Mouse (Mus musculus) urinary bladder, postnatal 14 days (tissue): ENCODE data around the gene Pou5f1.
"Not testable (repeated sequence)": the region's sequence is repeated elsewhere in the genome, so short reads cannot be mapped to it uniquely, and the experiment has no call there.

Experiments used
- DNase-seq: peaks from one replicate; pipeline ENCODE4 v3.0.0; 2021; ENCODE audit warnings: low spot score

Gene Pou5f1

DNA sequence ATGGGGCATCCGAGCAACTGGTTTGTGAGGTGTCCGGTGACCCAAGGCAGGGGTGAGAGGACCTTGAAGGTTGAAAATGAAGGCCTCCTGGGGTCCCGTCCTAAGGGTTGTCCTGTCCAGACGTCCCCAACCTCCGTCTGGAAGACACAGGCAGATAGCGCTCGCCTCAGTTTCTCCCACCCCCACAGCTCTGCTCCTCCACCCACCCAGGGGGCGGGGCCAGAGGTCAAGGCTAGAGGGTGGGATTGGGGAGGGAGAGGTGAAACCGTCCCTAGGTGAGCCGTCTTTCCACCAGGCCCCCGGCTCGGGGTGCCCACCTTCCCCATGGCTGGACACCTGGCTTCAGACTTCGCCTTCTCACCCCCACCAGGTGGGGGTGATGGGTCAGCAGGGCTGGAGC lies at the start of gene Pou5f1:
TSS of gene Pou5f1 (plus strand) at position 243 of the 400 bp plus-strand sequence.
- DNase-seq = no peak

- not testable (repeated sequence) for DNase-seq
These were observed 47.6 kb upstream of the Pou5f1 start for GRCm38 (mm10) chr17:35458247-35458646.

DNA sequence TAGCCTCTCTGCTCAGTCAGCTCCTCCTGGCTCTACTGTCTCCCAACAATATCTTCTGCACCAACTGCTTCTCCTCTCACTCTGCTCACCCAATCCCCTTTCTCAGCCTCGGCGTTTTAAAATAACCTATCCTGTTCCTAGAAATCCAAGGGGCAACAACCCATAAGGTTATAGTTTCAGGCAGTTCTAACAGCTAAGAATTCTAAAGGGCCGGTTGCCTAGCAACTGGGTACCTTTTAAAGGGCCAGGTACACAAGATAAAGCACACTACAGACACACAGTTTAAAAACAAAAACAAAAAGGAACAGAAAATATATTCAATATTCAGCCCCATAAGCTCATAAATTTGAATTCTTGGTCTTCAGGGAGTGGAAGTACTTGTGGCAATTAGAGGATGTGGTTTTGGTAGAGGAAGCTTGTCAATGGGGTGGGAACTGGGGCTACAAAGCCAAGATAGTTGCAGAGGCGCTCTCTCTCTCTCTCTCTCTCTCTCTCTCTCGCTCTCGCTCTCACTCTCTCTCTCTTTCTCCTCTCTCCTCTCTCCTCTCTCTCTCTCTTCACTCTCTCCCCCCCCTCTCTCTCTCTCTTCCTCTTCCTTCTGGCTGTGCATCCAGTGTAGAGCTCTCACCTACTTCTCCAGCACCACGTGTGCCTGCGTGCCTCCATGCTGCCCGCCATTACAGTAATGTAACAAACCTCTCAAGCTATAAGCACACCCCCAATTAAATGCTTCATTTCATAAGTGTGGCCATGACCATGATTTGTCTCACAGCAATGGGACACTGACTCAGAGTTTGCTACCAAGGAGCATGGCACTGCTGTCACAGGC lies 45.1 kb upstream of the Pou5f1 start:
- not testable (repeated sequence) for DNase-seq

- not testable (repeated sequence) for DNase-seq
These were observed 40.2 kb upstream of the Pou5f1 start for GRCm38 (mm10) chr17:35465651-35466050.

- DNase-seq = not testable (repeated sequence)
These were observed 36.9 kb upstream of the Pou5f1 start for GRCm38 (mm10) chr17:35468936-35469335.

DNA sequence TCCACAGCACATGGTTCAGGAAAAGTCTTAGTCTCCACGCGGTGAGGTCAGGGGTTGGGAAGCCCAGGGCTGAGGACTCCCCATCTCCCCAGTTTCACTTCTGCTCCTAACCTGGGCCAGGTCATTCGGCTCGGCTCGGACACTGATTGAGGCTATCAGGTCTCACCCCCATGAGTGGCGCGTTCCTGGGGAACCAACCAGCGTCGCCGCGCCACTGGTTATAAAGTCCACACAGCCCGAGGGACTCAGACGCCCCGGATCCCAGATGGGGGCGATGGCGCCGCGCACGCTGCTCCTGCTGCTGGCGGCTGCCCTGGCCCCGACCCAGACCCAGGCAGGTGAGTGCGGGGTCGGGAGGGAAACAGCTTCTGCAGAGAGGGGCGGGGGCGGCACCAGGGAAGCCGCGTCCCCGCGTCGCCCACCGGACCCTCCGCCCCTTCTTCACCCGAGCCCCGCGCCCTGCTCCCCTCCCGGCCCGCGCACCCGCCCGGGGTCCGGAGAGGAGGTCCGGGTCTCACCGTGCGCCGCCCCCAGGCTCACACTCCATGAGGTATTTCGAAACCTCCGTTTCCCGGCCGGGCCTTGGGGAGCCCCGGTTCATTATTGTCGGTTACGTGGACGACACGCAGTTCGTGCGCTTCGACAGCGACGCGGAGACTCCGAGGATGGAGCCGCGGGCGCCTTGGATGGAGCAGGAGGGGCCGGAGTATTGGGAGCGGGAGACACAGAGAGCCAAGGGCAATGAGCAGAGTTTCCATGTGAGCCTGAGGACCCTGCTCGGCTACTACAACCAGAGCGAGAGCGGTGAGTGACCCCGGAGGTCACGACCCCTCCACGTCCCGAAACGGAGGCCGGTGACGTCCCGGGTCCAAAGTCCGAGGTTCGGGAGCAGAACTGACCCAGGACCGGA lies 35.7 kb upstream of the Pou5f1 start, which contains the start of gene H2-Q10:
TSS of gene H2-Q10 (plus strand) at position 248 of the 910 bp plus-strand sequence.
- DNase-seq = no peak

GRCm38 (mm10) chr17:35484066-35484465 lies 21.8 kb upstream of the Pou5f1 start:
- DNase-seq = peak; percentile 56

DNA sequence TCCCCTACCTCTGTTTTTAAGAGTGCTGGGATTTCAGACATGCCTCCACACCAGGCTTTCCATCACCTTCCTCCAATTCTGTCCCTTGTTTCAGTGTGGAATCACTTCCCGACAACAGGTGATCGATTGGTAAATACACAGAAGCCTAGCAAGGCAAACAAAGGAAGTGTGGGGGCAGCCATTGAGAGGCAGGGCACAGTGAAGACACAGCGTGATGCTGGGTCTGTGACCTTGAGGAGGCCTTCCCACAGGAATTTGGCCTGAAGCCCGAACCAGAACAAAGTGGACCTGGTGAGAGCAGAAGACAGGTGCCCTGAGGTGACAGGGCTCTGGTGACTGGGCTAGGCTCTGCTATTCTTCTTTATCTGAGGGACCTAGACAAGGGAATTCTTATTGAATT lies 20.1 kb upstream of the Pou5f1 start:
- no peak for DNase-seq

DNA sequence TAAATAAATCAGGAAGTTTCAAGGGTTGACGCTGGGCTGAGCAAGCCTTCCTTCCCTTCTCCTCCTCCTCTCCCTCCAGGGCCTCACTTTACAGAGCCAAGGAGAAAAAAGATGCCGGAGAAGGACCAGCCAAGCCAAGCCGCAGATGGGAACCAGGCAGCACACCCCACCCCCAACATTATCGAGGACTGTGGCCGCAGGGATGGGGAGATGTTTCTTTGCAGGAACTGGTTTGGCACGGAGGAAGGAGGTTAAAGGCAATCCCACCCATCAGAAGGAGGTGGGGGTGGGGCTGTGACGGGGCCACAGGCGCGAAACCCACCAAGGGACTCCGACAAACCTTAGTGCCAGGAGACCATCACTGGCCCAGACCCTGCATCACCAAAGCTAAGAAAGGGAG lies 19.1 kb upstream of the Pou5f1 start:
- no peak for DNase-seq

- no peak for DNase-seq
These were observed 17.8 kb upstream of the Pou5f1 start for GRCm38 (mm10) chr17:35488041-35488440.

DNA sequence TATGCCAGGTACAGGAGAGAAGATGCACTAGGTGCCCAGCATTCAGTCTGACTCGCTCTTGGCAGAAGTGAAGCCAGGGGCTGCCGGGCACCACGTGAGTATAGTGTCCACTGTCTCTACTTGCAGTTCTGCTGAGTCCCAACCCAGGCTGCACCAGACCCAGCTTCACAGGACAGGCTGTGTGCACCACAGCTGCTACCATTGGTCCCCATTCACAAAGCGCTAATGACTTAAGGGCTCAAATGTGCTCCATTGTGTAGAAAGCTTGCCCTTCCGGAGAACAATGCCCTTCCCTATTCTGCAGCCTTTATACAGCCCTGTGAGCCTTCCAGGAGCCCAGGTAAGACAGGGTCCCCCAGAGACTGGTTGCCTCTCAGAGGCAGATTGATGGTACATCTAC lies 15.5 kb upstream of the Pou5f1 start:
- DNase-seq = no peak

DNA sequence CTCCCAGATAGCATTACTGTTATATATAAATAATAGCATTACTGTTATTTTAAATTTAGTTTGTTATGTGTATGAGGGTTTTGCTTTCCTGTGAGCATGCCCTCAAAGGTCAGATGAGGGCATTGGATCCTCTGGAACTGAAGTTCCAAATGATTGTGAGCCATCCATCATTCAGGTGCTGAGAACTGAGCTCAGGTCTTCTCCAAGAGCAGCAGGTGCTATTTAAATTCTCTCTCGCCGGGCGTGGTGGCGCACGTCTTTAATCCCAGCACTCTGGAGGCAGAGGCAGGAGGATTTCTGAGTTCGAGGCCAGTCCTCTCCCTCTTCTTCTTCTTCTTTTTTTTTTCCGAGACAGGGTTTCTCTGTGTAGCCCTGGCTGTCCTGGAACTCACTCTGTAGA lies 8.7 kb upstream of the Pou5f1 start:
- no peak for DNase-seq

DNA sequence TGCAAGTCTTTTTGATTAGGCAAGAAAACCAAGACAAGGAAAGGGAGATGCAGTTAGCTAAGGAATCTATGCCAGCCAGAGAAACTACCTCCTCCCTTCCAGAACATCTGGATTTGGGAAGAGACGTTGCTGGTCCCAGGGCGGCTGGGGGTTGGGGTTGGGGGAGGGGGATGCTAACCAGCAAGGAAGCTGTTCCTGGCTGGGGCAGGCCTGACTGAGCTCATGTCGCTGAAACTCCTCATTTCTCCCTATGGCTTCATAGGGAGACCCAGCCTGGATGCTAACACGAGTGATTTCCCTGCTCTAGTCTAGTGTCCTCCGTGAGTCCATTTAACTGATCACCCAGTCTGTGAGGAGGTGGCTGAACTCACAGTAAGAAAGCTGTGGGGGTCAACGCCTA lies 3.6 kb upstream of the Pou5f1 start:
- DNase-seq = no peak

DNA sequence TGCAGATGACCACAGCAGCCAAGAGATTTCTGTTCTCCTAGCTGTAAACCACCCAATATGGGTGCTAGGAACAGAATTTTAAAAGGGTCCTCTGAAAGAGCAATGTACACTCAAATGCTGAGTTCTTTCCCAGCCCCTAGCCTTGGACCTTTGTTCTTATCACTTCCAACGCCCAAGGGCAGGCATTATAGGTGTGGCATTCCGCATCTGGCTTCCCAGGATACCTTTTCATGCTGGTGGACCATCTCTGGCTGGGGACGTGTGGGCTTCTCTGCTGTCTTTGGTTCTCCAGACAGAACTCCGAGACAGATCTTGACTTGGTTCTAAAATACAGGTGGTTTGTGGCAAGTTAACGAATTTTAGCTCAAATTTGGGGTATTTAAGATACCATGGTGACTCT lies 3.1 kb upstream of the Pou5f1 start:
- DNase-seq = no peak

- no peak for DNase-seq
These were observed 2.0 kb upstream of the Pou5f1 start for GRCm38 (mm10) chr17:35503849-35504248.

DNA sequence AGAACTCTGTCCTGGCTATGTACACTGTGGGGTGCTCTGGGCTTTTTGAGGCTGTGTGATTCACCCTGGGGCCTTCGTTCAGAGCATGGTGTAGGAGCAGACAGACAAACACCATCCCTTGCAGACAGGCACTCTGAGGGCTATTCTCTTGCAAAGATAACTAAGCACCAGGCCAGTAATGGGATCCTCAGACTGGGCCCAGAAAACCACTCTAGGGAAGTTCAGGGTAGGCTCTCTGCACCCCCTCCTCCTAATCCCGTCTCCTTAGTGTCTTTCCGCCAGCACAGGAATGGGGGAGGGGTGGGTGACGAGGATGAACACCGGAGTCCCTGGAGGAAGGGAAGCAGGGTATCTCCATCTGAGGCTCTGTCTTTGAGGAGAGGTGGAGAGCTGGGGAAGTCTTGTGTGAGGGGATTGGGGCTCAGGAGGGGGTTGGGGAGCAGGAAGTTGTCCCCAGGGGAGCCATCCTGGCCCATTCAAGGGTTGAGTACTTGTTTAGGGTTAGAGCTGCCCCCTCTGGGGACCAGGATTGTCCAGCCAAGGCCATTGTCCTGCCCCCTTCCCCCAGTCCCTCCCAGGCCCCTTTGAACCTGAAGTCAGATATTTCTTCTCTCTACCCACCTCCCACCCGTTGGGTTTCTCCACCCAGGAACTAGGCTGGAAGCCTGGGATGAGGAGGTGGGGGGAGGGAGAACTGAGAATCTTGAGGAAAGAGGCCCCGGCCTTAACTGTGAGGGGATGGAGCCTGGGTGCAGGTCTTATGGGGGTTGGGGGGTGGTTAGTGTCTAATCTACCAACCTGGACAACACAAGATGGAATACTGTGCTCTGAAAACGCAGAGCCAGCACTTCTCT lies 963 bp upstream of the Pou5f1 start:
- no peak for DNase-seq

- DNase-seq = no peak
These were observed 1.1 kb downstream of the Pou5f1 start for GRCm38 (mm10) chr17:35506881-35507280.

DNA sequence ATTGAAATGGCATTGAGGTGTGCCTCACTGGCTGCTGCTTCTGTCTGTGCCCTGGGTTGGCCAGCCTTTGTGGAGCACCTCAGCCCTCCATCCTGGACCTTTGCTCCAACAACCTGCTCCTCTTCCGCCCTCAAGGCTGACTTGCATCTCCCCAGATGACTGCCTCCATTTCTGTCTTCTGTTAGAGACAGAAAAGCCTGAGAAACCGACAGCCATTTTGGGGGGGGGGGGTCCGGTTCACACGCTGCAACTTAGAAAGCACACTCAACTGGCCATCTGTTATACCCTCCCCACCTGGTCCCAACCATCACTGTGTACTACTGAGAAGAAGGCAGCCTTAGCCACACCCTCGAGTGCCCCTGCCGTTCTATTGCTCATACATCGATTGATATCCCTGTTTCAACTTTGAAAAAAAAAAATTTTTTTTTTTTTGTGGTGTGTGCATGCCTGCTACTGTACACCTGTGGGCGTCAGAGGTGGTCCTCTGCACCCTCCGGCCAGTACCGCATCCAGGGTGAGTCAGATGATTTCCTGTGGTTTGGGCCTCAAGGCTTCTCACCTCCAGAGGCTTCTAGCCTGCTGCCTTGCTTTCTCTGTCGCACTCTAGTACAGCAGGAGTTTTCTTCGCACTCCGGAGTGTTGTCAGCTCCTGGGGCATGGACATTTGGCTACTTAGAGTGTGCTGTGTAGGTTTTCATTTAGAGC lies 1.9 kb downstream of the Pou5f1 start:
- no peak for DNase-seq

GRCm38 (mm10) chr17:35508279-35508678 lies 2.5 kb downstream of the Pou5f1 start:
- DNase-seq = not testable (repeated sequence)

DNA sequence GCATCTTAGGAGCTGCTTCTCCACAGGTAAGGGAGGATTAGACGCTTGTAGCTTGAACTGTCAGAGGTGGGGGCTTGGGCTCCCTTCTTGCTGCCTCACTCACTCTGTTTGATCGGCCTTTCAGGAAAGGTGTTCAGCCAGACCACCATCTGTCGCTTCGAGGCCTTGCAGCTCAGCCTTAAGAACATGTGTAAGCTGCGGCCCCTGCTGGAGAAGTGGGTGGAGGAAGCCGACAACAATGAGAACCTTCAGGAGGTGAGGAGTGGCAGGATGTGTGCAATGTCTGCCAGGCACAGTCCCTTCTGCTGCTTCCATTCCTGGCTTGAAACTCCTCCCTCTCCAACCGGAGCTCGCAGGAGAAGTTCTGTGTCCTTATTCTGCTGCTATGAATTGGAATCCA lies 3.5 kb downstream of the Pou5f1 start:
- DNase-seq = peak; percentile 22

DNA sequence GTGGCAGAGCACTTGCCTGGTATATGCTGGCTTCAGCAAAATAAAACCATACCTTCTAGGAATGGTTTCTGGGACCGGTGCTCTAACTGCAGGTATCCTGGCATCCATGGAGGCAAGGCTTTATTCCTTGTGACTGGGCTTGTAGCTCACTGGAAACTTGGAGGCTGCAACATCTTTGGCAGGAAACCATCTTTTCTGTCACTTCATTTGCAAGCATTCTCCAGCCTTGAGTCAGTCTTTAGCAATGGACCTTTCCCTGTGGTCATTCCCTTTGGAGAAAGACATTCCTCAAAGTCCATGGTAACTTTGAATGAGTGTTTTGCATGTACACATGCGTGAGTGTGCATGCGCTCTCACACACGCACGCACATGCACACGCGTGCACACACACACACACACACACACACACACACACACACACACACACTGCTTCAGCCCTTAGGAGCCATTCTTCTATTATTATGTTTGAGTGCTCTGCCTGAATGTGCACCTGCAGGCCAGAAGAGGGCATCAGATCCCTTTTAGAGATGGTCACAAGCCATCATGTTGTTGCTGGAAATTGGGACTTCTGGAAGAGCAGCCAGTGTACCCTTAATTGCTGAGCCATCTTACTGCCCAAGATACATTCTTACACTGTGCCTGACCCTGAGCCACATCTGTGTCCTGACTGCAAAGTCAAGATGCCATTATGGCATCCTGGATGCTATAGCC lies 7.3 kb downstream of the Pou5f1 start:
- DNase-seq = no peak
